Mouse (Mus musculus): ENCODE data around the gene Pcdh19.
"Not testable (repeated sequence)": the region's sequence is repeated elsewhere in the genome, so short reads cannot be mapped to it uniquely, and the experiment has no call there.

Gene Pcdh19

GRCm38 (mm10) chrX:133688840-133689239, at the start of gene Pcdh19:
Pcdh19 (minus strand) TSS chrX:133688987.
- no peak for DNase-seq (ENCODE audit: low spot score in 2 of 2)

GRCm38 (mm10) chrX:133735871-133736270, 47.1 kb upstream of the Pcdh19 start:
- DNase-seq (ENCODE audit: low spot score in 2 of 2): no peak

GRCm38 (mm10) chrX:133734984-133735383, 46.2 kb upstream of the Pcdh19 start:
- peak in 1 of 2 experiments; percentile 2 for DNase-seq (ENCODE audit: low spot score in 2 of 2)

GRCm38 (mm10) chrX:133721517-133721916, 32.7 kb upstream of the Pcdh19 start:
- DNase-seq (ENCODE audit: low spot score in 2 of 2): no peak

GRCm38 (mm10) chrX:133710621-133711020, 21.8 kb upstream of the Pcdh19 start:
- no peak for DNase-seq (ENCODE audit: low spot score in 2 of 2)

GRCm38 (mm10) chrX:133702902-133703301, 14.1 kb upstream of the Pcdh19 start:
- DNase-seq (ENCODE audit: low spot score in 2 of 2): no peak

GRCm38 (mm10) chrX:133697871-133698270, 9.1 kb upstream of the Pcdh19 start:
- DNase-seq (ENCODE audit: low spot score in 2 of 2): not testable (repeated sequence)

GRCm38 (mm10) chrX:133696461-133696860, 7.7 kb upstream of the Pcdh19 start:
- DNase-seq (ENCODE audit: low spot score in 2 of 2): no peak

- no peak for DNase-seq (ENCODE audit: low spot score in 2 of 2)
Measured at GRCm38 (mm10) chrX:133693037-133693760, 4.4 kb upstream of the Pcdh19 start.

- no peak for DNase-seq (ENCODE audit: low spot score in 2 of 2)
Measured at GRCm38 (mm10) chrX:133692392-133692790, 3.6 kb upstream of the Pcdh19 start.

GRCm38 (mm10) chrX:133691581-133692391, 3.0 kb upstream of the Pcdh19 start:
- DNase-seq (ENCODE audit: low spot score in 2 of 2): peak in 1 of 2 experiments; percentile 44

GRCm38 (mm10) chrX:133690822-133691221, 2.0 kb upstream of the Pcdh19 start:
- DNase-seq (ENCODE audit: low spot score in 2 of 2): no peak

- no peak for DNase-seq (ENCODE audit: low spot score in 2 of 2)
Measured at GRCm38 (mm10) chrX:133689576-133690250, 926 bp upstream of the Pcdh19 start.

GRCm38 (mm10) chrX:133688156-133688555, 631 bp downstream of the Pcdh19 start:
- DNase-seq (ENCODE audit: low spot score in 2 of 2): no peak

GRCm38 (mm10) chrX:133687666-133688151, 1.1 kb downstream of the Pcdh19 start:
- no peak for DNase-seq (ENCODE audit: low spot score in 2 of 2)

- DNase-seq (ENCODE audit: low spot score in 2 of 2): no peak
Measured at GRCm38 (mm10) chrX:133686533-133687311, 2.1 kb downstream of the Pcdh19 start.

- no peak for DNase-seq (ENCODE audit: low spot score in 2 of 2)
Measured at GRCm38 (mm10) chrX:133685572-133685971, 3.2 kb downstream of the Pcdh19 start.

- no peak for DNase-seq (ENCODE audit: low spot score in 2 of 2)
Measured at GRCm38 (mm10) chrX:133683961-133684360, 4.8 kb downstream of the Pcdh19 start.

- no peak for DNase-seq (ENCODE audit: low spot score in 2 of 2)
Measured at GRCm38 (mm10) chrX:133675121-133675520, 13.7 kb downstream of the Pcdh19 start.

GRCm38 (mm10) chrX:133673796-133674195, 15.0 kb downstream of the Pcdh19 start:
- no peak for DNase-seq (ENCODE audit: low spot score in 2 of 2)

GRCm38 (mm10) chrX:133660111-133660510, 28.7 kb downstream of the Pcdh19 start:
- no peak for DNase-seq (ENCODE audit: low spot score in 2 of 2)
